Mouse (Mus musculus): ENCODE data around the gene Trp53rka. TPM values are rescaled to one million over a fixed set of nuclear protein-coding genes. Genes with fewer than 3 reads are reported as not detected.

The Trp53rka gene
- polyA plus RNA-seq, 1 experiment from 2014 or later: 10.8 TPM

- H3K4me2 ChIP-seq (replicated peaks; ENCODE audit: low read depth): no peak overlapping the region
- no peak overlapping the region for H3K4me3 ChIP-seq (ENCODE audit: low read depth, low read length)
- WGBS: 53% methylated on average over 5 of the region's 5 CpGs
- H3K9me3 ChIP-seq (ENCODE audit: control insufficient read depth): no peaks in the 10 kb centered on the region
- no peaks in the 10 kb centered on the region for H3K4me1 ChIP-seq (replicated peaks; ENCODE audit: control insufficient read depth, insufficient read depth, low read length)
- H3K27ac ChIP-seq (ENCODE audit: low read depth, low read length): no peak overlapping the region
- TF ChIP-seq CTCF (IDR thresholded peaks at IDR 0.05; ENCODE audit: low read depth): no peak
- no peaks in the 10 kb centered on the region for H3K36me3 ChIP-seq (ENCODE audit: control insufficient read depth, insufficient read depth)
- H3K9ac ChIP-seq (ENCODE audit: low read depth, low read length): no peak overlapping the region
- H3K27me3 ChIP-seq (replicated peaks; ENCODE audit: control insufficient read depth, insufficient read depth, low read length): no peaks in the 10 kb centered on the region
- ATAC-seq: no peak
Measured at GRCm38 (mm10) chr2:165458189-165458588, 34.9 kb downstream of the Trp53rka start.

- Histone ChIP-seq H3K36me3 (ENCODE audit: control insufficient read depth, insufficient read depth) (no peaks in the 10 kb centered on the region), H3K9ac (ENCODE audit: low read depth, low read length) (no peak overlapping the region), H3K4me1 (replicated peaks; ENCODE audit: control insufficient read depth, insufficient read depth, low read length) (no peaks in the 10 kb centered on the region), H3K4me3 (ENCODE audit: low read depth, low read length) (no peak overlapping the region), H3K27ac (ENCODE audit: low read depth, low read length) (no peak overlapping the region), H3K9me3 (ENCODE audit: control insufficient read depth) (no peaks in the 10 kb centered on the region), H3K27me3 (replicated peaks; ENCODE audit: control insufficient read depth, insufficient read depth, low read length) (no peaks in the 10 kb centered on the region), H3K4me2 (replicated peaks; ENCODE audit: low read depth) (no peak overlapping the region)
- no peak for ATAC-seq
- 58% methylated on average over 2 of the region's 2 CpGs for WGBS
- no peak for TF ChIP-seq CTCF (IDR thresholded peaks at IDR 0.05; ENCODE audit: low read depth)
Measured at GRCm38 (mm10) chr2:165456710-165457109, 36.4 kb downstream of the Trp53rka start.

GRCm38 (mm10) chr2:165452730-165453693 lies 40.1 kb downstream of the Trp53rka start:
- no peak overlapping the region for H3K4me2 ChIP-seq (replicated peaks; ENCODE audit: low read depth)
- 59% methylated on average over 12 of the region's 12 CpGs for WGBS
- no peak overlapping the region for H3K27ac ChIP-seq (ENCODE audit: low read depth, low read length)
- ATAC-seq: no peak
- no peaks in the 10 kb centered on the region for H3K4me1 ChIP-seq (replicated peaks; ENCODE audit: control insufficient read depth, insufficient read depth, low read length)
- no peaks in the 10 kb centered on the region for H3K9me3 ChIP-seq (ENCODE audit: control insufficient read depth)
- no peak overlapping the region for H3K4me3 ChIP-seq (ENCODE audit: low read depth, low read length)
- no peak for TF ChIP-seq CTCF (IDR thresholded peaks at IDR 0.05; ENCODE audit: low read depth)
- H3K9ac ChIP-seq (ENCODE audit: low read depth, low read length): no peak overlapping the region
- no peaks in the 10 kb centered on the region for H3K27me3 ChIP-seq (replicated peaks; ENCODE audit: control insufficient read depth, insufficient read depth, low read length)
- no peaks in the 10 kb centered on the region for H3K36me3 ChIP-seq (ENCODE audit: control insufficient read depth, insufficient read depth)

GRCm38 (mm10) chr2:165448475-165448874 lies 44.6 kb downstream of the Trp53rka start:
- Histone ChIP-seq H3K9me3 (ENCODE audit: control insufficient read depth) (no peaks in the 10 kb centered on the region), H3K9ac (ENCODE audit: low read depth, low read length) (no peak overlapping the region), H3K4me1 (replicated peaks; ENCODE audit: control insufficient read depth, insufficient read depth, low read length) (no peaks in the 10 kb centered on the region), H3K27me3 (replicated peaks; ENCODE audit: control insufficient read depth, insufficient read depth, low read length) (no peaks in the 10 kb centered on the region), H3K36me3 (ENCODE audit: control insufficient read depth, insufficient read depth) (no peaks in the 10 kb centered on the region), H3K27ac (ENCODE audit: low read depth, low read length) (no peak overlapping the region), H3K4me3 (ENCODE audit: low read depth, low read length) (no peak overlapping the region), H3K4me2 (replicated peaks; ENCODE audit: low read depth) (no peak overlapping the region)
- TF ChIP-seq CTCF (IDR thresholded peaks at IDR 0.05; ENCODE audit: low read depth): no peak
- no peak for ATAC-seq
- WGBS: 85% methylated on average over 9 of the region's 9 CpGs

- Histone ChIP-seq H3K9ac (ENCODE audit: low read depth, low read length) (no peak overlapping the region), H3K4me1 (replicated peaks; ENCODE audit: control insufficient read depth, insufficient read depth, low read length) (no peaks in the 10 kb centered on the region), H3K9me3 (ENCODE audit: control insufficient read depth) (no peaks in the 10 kb centered on the region), H3K27ac (ENCODE audit: low read depth, low read length) (no peak overlapping the region), H3K4me3 (ENCODE audit: low read depth, low read length) (no peak overlapping the region), H3K27me3 (replicated peaks; ENCODE audit: control insufficient read depth, insufficient read depth, low read length) (no peaks in the 10 kb centered on the region), H3K4me2 (replicated peaks; ENCODE audit: low read depth) (no peak overlapping the region), H3K36me3 (ENCODE audit: control insufficient read depth, insufficient read depth) (no peaks in the 10 kb centered on the region)
- no peak for TF ChIP-seq CTCF (IDR thresholded peaks at IDR 0.05; ENCODE audit: low read depth)
- ATAC-seq: no peak
- WGBS: 75% methylated on average over 3 of the region's 3 CpGs
Measured at GRCm38 (mm10) chr2:165444861-165445260, 48.3 kb downstream of the Trp53rka start.

GRCm38 (mm10) chr2:165442981-165443380 lies 50.1 kb downstream of the Trp53rka start:
- no peaks in the 10 kb centered on the region for H3K4me1 ChIP-seq (replicated peaks; ENCODE audit: control insufficient read depth, insufficient read depth, low read length)
- H3K4me3 ChIP-seq (ENCODE audit: low read depth, low read length): no peak overlapping the region
- H3K4me2 ChIP-seq (replicated peaks; ENCODE audit: low read depth): no peak overlapping the region
- H3K9me3 ChIP-seq (ENCODE audit: control insufficient read depth): no peaks in the 10 kb centered on the region
- no peak for ATAC-seq
- no peak for TF ChIP-seq CTCF (IDR thresholded peaks at IDR 0.05; ENCODE audit: low read depth)
- H3K27me3 ChIP-seq (replicated peaks; ENCODE audit: control insufficient read depth, insufficient read depth, low read length): no peaks in the 10 kb centered on the region
- 67% methylated on average over 10 of the region's 10 CpGs for WGBS
- H3K27ac ChIP-seq (ENCODE audit: low read depth, low read length): no peak overlapping the region
- H3K36me3 ChIP-seq (ENCODE audit: control insufficient read depth, insufficient read depth): no peaks in the 10 kb centered on the region
- no peak overlapping the region for H3K9ac ChIP-seq (ENCODE audit: low read depth, low read length)

Data from intestine, postnatal 0 days (tissue).